Mouse (Mus musculus): ENCODE measurements at regions not wholly inside any gene's neighbourhood (a gene's known extent, or its start where the extent isn't known, plus 50 kb on each side); places are given as distances from the start of the nearest gene placed in this dataset.

- no peak for DNase-seq (ENCODE audit: low spot score in 2 of 2)
Observed at GRCm38 (mm10) chr17:45291052-45291451, 142.5 kb downstream of the Cdc5l start.

DNA sequence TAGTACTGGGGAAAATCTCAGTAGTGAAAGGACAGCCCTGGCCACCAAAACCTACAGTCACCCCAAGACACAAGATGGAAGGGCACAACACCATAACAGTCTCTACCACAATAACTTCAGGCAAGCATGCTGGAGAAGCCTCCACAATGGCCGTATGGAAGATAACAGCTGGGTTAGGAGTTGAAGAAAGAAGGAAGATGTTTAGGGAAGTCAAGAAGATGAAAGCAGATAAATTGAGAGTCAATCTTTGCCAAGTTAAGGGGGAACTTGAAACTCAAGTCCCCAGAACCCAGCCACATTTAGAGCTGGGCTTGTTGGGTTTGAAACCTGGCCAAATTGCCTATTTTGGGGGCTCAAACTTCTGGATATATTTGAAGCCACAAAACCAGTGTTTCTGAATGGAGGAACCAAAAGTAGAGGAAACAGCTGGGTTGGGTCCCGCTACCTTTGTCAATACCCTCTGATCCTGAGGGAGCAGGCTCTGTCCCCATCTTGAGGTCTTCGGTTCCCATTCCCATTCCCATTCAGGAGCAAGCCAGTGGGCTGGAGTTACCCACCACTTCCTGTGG, 147.8 kb downstream of the Cdc5l start:
- DNase-seq (ENCODE audit: low spot score in 2 of 2): no peak

DNA sequence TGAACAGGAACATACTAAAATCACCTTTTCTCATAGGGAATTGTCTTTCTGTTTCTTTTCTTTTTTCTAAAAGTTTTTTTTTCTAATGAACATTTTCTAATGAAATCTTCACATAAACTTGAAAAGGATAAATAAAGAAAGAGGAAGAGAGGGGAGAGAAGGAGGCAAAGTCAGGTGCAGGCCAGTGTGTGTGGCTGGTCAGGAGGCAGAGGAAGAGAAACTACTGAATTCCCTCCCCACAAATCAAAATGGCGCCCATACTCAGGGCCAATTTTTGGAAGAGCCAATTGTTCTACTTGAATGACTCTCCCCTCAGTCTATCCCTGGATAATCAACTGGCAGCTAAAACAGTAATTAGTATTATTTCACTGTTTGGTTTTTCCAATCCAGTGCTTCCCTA, 152.0 kb downstream of the Cdc5l start:
- no peak for DNase-seq (ENCODE audit: low spot score in 2 of 2)

GRCm38 (mm10) chr17:45279811-45280205, 153.7 kb downstream of the Cdc5l start:
- no peak for DNase-seq (ENCODE audit: low spot score in 2 of 2)

- DNase-seq (ENCODE audit: low spot score in 2 of 2): no peak
Observed at GRCm38 (mm10) chr17:45279075-45279810, 154.3 kb downstream of the Cdc5l start.

DNA sequence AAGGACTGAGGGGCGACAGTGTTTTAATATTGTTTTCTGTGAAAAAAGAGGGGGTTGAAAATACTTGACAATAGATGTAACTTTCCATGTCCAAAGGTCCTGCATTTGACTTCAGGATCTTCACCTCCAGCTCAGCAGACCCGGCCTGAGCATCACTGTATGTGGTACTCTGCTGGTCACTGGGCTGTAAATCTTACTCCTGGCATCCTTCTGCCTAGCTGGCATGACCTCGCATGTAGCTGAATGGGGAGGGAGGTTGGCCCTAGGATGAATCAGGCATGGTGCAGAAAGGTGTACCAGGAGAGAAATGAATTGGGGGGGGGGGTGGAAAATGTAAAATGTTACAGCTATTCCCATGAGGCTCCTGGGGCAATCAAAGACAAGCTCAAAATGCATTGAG, 156.0 kb downstream of the Cdc5l start:
- no peak for DNase-seq (ENCODE audit: low spot score in 2 of 2)

DNA sequence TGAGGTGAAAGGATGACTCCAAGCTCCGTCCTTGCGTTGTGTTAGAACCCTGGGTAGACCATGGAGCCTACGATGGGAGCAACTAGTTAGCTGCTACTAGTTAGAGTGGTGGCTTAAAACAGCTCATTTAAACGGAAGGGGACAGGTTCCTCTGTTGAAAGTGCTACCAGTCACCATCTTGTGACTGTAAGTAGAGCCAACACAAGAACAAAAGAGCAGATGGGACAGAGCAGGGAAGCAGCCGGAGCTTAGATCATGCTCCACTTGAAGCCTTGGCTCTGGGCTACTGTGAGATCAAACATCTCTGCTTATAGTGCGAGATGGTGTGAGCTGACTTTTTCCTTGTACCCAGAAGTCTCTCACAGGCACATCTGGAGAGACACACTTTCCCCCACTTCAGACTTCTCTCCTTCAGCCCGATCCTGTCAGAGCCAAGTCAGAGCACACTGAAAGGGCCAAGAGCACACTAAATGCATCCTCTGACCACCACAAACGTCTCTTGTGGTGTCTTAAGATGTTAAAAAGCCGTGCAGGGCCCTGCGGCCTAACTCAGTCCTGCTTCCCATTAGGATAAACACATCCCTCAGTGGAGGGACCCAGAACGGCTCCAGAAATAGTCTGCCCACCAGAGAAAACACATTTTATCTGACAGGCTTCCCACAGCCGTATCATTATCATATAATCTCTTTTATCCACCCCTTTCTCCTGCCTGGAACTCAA, 156.7 kb downstream of the Cdc5l start:
- DNase-seq (ENCODE audit: low spot score in 2 of 2): no peak

DNA sequence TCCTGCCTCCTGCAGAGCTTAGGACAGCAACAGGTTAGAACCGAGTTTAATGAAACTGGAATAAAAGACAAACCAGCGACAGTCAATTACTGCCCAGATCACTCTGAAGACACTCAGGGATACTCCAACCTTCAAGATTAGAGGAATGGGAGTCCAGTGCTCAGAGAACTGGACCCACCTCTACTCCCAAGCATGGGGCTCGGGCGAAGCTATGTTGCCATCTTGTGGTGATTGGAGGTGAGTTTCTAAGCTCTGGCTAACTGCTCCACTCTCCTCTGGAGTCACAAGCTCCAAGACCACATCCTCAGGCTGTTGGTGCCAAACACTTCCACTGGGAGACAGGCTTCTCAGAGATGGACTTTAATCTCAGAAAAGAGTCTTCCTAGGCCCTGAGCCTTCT, 158.6 kb downstream of the Cdc5l start:
- DNase-seq (ENCODE audit: low spot score in 2 of 2): no peak

- no peak for DNase-seq (ENCODE audit: low spot score in 2 of 2)
Observed at GRCm38 (mm10) chr17:45266776-45267175, 166.8 kb downstream of the Cdc5l start.

DNA sequence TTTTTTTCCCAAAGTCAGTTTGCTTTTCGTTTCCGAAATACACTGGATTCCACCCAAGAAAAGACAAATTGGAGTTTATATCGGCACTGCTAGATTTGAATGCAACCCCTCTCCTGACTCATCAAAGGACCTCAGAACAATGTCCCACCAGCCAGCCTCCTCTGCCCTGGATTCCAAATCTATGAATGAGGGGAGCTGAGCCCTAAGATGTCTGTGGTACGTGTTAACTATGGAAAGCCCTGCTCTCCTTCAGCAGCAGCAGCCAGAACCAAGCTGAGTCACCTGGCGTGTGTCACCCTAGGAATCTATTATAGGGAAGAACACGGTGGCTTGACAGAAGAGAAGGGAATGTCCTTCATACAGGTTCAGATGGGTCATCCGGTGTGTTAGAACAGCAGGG, 167.9 kb downstream of the Cdc5l start:
- no peak for DNase-seq (ENCODE audit: low spot score in 2 of 2)

GRCm38 (mm10) chr17:45264434-45264833, 169.1 kb downstream of the Cdc5l start:
- no peak for DNase-seq (ENCODE audit: low spot score in 2 of 2)

- no peak for DNase-seq (ENCODE audit: low spot score in 2 of 2)
Observed at GRCm38 (mm10) chr17:45260421-45260820, 173.1 kb downstream of the Cdc5l start.

DNA sequence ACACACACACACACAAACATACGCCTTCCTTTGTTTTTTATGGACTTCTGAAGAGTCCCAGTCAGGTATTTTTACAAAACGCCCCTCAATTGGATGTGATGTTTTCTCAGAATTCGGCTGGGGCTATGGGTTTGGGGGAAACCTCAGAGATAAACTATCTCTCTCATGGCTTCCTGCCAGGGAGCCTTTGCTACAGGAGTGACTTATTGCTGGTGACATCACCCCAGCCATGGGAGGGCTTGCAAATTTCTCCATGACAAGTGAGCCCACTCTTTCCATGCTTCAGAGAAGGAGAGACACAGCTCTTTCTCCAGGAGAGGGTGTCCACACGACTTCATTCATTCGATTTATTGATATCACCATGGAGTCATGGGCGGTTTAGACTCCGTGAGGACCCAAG, 175.5 kb downstream of the Cdc5l start:
- DNase-seq (ENCODE audit: low spot score in 2 of 2): no peak

DNA sequence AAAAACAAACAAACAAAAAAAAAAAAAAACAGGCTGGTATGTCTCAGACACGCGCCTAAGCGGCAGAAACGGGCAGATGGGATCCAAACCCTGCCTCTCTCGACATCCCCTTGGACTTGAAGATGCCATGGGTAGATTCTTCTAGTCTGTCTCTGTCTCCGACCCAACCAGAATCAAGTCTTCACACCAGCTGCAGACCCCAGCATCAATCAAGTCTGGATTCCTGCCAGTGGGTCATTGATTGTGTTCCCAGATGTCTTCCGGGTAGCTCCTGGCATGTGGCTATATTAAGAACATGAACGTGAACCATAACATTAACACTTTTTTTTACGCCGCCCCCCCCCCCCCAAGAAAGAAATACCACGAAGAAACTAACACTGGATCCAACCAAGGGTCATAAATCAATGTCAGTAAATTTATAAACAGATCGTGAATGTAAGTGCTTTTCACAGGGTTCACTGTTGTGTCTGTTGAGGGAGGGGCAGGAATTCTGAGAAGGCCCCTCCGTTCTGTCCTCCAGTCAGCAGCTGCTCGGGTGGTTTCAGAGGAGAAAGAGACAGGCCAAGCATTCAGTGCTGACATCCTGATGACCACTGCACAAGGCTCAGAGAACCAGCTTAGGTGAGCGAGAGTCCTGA, 180.8 kb downstream of the Cdc5l start:
- no peak for DNase-seq (ENCODE audit: low spot score in 2 of 2)

GRCm38 (mm10) chr17:45251034-45251730, 182.4 kb downstream of the Cdc5l start:
- peak; percentile 63 to 78 for DNase-seq (ENCODE audit: low spot score in 2 of 2)

DNA sequence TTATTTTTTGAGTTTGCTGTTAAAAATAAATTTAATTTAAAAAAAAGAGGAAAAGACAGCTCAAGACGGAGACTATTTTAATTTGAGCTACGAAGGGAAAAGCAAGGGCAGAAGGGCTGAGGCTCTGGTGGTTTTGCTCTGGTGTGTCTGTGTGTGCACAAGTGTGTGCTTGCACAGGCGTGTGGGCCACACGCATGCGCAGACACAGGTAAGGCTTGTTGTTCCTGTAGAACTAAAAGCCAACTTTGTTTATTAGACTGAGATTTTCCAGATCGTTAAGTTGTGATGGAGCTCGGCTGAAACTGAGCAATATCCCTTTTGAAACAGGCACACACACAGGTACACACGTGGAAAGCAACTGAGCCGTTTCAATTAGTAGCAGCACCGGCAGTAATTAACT, 183.1 kb downstream of the Cdc5l start:
- no peak for DNase-seq (ENCODE audit: low spot score in 2 of 2)

DNA sequence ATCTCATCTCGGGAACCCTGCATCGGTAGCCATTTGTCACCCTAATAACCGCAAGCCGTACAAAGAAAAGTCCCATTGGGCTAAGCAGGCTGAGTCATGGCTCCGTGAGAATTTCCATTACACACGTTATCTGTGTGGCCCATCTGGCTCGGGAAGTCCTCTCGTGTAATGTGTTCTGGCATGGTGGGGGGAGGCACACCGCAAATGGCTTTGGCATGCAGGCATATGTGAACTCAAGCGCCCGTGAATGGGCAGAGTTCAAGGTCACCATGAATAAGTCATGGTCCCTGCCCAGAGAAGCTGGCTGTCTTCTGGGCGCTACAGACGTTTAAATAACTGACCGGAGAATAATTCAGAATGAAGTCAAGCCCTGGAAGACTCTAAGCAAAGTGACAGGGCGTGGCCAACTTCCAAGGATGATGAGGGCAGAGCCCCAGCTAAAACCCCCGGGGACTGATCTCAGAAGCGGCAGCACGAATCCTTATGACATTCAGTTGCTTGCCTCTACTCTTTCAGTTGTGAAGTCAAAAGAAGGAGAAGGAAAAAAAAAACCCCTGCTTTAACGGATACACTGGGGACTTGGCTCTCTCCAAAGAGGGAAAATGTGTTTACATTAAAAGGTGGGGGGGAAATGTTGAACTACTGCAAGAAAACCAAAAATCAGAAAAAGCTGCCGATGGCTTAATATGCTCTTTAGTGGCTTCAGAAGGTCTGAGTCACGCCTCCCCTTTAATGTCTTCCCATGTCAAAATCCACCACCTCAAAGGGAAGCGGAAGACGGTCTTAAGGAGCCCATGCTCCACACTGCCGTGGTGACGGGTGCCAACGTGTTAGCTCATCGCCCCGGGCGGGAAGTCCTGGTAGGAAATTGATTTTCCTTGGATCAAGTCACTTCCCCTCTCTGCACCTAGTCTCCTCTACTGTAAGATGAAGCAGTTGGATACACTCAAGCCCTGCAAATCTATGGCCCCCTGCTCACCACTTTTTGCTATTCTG, 186.1 kb downstream of the Cdc5l start:
- DNase-seq (ENCODE audit: low spot score in 2 of 2): no peak

GRCm38 (mm10) chr17:45244870-45245269, 188.7 kb downstream of the Cdc5l start:
- no peak for DNase-seq (ENCODE audit: low spot score in 2 of 2)

- no peak for DNase-seq (ENCODE audit: low spot score in 2 of 2)
Observed at GRCm38 (mm10) chr17:45243103-45243502, 190.4 kb downstream of the Cdc5l start.

- DNase-seq (ENCODE audit: low spot score in 2 of 2): no peak
Observed at GRCm38 (mm10) chr17:45242076-45242475, 191.5 kb downstream of the Cdc5l start.

Data from frontal cortex, postnatal 25 days (tissue).